Mouse (Mus musculus): ENCODE data around the gene Cyp2c23. TPM values are rescaled to one million over a fixed set of nuclear protein-coding genes. Genes with fewer than 3 reads are reported as not detected.

Gene Cyp2c23
- polyA plus RNA-seq, 1 experiment from 2014 or later, result not detected

DNA sequence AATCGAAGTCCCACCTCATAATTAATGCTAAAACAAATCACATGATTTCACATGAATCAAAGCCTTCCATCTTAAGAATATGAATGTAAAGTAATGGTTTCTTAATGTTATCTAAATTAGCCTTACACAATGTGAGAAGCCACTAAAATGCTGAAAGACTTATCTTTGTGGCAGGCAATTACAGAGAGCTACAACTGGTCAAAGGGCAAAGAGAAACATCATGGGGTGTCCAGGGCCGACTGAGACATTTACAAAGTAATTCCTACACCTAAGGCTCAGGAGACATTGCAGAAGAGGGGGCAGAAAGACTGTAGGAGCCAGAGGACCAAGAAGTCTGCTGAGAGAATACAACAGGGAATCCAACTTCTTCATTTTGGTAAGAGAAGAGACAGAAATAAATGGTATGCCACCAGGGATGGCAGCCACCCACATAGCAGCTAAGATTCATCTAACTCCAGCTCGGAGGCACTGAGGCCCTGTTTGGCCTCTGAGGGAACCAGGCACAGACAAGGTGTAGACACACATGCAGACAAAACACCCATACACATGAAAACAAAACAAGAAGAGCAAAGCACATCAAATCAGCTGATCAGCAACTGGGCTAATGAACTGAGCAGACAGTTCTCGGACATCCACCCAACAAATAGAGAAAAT lies 26.3 kb upstream of the Cyp2c23 start:
- H3K27ac ChIP-seq (replicated peaks), result no peak overlapping the region
- H3K4me1 ChIP-seq, result no peaks in the 10 kb centered on the region
- H3K9me3 ChIP-seq, result no peaks in the 10 kb centered on the region
- peaks cover 35% of the 10 kb centered on the region for H3K36me3 ChIP-seq
- H3K4me2 ChIP-seq (replicated peaks), result no peak overlapping the region
- no peak overlapping the region for H3K4me3 ChIP-seq
- H3K9ac ChIP-seq (replicated peaks), result no peak overlapping the region
- 77% methylated on average over 4 of the region's 4 CpGs for WGBS
- H3K27me3 ChIP-seq, result no peaks in the 10 kb centered on the region
- ATAC-seq (replicated peaks), result no peak

DNA sequence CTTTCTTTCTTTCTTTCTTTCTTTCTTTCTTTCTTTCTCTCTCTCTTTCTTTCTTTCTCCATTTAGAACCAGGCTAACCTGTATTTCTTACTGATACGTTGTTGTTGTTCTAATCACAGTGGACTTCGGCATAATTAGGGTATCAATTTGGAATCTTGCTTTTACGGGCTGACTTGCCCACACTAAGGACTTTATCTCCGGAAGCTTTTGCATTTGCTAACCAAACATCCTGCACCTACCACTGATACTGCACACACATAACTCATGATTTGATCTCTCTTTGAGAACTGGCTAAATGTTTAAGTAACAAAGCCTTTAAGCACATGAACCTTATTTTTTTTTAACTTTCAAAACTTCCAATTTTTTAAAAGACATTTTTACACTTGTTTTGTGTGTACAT lies 21.4 kb upstream of the Cyp2c23 start:
- WGBS, result 87% methylated on average over 4 of the region's 4 CpGs
- no peaks in the 10 kb centered on the region for H3K9me3 ChIP-seq

DNA sequence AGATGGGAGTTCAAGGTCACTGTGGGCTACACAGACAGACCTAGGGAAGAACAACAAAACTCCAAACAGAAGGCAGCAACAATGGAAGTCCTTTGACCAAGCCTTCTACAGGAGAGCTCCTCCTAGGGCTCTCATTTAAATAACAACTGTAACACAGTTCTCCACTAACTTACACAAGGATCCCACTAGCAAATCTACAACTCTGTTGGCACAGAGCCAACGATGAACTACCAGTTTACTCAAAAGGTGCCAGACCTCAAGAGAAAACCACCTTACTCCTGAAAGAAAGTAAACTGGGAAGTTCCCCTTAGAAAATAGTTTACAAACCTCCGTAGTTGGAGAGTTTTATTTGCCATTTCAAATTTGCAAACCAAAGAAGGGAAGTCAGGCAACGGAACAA lies 20.3 kb upstream of the Cyp2c23 start:
- no peak for ATAC-seq (replicated peaks)
- H3K4me3 ChIP-seq, result no peak overlapping the region
- H3K27ac ChIP-seq (replicated peaks), result no peak overlapping the region
- no peaks in the 10 kb centered on the region for H3K27me3 ChIP-seq
- H3K36me3 ChIP-seq, result peaks cover 23% of the 10 kb centered on the region; the same call in 1 of the 2 replicates
- H3K4me1 ChIP-seq, result no peaks in the 10 kb centered on the region
- H3K4me2 ChIP-seq (replicated peaks), result no peak overlapping the region
- no peaks in the 10 kb centered on the region for H3K9me3 ChIP-seq
- H3K9ac ChIP-seq (replicated peaks), result no peak overlapping the region
- WGBS, result 61% methylated on average over 3 of the region's 3 CpGs

More for the DNA sequence above, 21.4 kb upstream of the Cyp2c23 start:
- H3K4me1 ChIP-seq, result no peaks in the 10 kb centered on the region
- no peak overlapping the region for H3K4me2 ChIP-seq (replicated peaks)
- no peak overlapping the region for H3K27ac ChIP-seq (replicated peaks)
- H3K4me3 ChIP-seq, result no peak overlapping the region
- ATAC-seq (replicated peaks), result no peak
- no peak overlapping the region for H3K9ac ChIP-seq (replicated peaks)
- H3K27me3 ChIP-seq, result no peaks in the 10 kb centered on the region
- peaks cover 25% of the 10 kb centered on the region for H3K36me3 ChIP-seq

DNA sequence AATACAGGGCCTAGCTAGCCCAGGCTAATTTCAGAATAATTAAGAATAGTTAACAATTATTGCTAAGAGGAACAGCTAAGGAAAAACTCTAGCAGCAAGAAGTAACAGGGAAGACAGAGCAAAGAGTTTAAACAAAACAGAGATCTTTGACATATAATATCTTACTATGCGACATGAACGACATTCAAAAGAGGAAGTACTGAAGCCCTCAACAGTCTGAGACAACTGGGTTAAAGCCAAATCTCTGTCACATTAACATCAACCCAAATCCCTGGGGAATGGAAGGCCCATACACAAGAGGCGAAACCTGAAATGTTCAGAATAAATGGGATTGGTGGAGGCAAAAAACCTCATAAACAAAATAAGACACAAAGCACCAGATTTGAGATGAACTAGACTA lies 16.8 kb upstream of the Cyp2c23 start:
- WGBS, result 80% methylated on average over 3 of the region's 3 CpGs

DNA sequence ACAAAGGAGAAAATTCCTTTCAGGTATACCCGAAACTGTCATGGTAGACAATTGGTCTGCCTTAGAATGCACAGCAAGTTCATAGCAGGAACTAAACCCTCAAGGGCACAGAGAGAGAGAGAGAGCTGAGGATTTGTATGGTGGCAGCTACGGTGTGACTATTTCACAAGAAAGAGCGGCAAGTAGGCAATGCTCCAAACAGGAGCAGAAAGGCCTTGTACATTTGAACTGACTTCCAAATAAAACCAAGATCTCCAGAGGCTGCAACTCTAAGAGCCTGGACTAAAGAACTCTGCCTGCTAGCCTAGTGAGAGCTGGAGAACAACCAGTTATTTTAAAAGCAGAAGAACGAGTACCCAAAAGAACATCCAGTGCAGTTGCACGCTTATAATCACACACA lies 13.1 kb upstream of the Cyp2c23 start:
- Histone ChIP-seq H3K36me3 (peaks cover 35% of the 10 kb centered on the region), H3K4me2 (replicated peaks) (no peak overlapping the region), H3K27me3 (no peaks in the 10 kb centered on the region), H3K9ac (replicated peaks) (no peak overlapping the region), H3K4me1 (no peaks in the 10 kb centered on the region), H3K27ac (replicated peaks) (no peak overlapping the region), H3K9me3 (no peaks in the 10 kb centered on the region), H3K4me3 (no peak overlapping the region)
- whole genome bisulfite sequencing, result 79% methylated on average over 5 of the region's 5 CpGs
- ATAC-seq (replicated peaks), result no peak

More for the DNA sequence above, 16.8 kb upstream of the Cyp2c23 start:
- no peak overlapping the region for H3K4me3 ChIP-seq
- H3K9ac ChIP-seq (replicated peaks), result no peak overlapping the region
- H3K9me3 ChIP-seq, result no peaks in the 10 kb centered on the region
- no peak overlapping the region for H3K4me2 ChIP-seq (replicated peaks)
- H3K36me3 ChIP-seq, result peaks cover 15% of the 10 kb centered on the region; the same call in 1 of the 2 replicates
- H3K4me1 ChIP-seq, result no peaks in the 10 kb centered on the region
- no peaks in the 10 kb centered on the region for H3K27me3 ChIP-seq
- no peak for ATAC-seq (replicated peaks)
- no peak overlapping the region for H3K27ac ChIP-seq (replicated peaks)

DNA sequence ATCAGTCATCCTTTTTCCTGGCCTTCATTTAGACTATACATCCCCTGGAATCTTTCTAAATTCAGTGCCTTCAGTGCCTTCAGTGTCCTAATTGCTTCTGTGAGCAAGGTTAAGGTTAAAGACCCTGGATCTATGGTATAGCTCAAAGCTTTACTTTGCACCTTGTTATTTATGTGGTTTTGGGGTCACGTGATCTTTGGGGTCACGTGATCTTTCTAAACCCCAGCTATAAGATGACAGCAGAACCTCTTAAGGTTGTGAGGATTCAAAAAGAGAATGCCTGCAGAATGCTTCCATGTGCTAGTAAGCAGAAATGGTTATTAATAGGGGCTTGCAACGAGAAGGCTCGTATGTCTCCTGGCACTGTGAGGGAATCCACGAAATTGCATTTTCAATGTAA lies 4.4 kb upstream of the Cyp2c23 start:
- Histone ChIP-seq H3K36me3 (peaks cover 27% of the 10 kb centered on the region), H3K9me3 (no peaks in the 10 kb centered on the region), H3K4me2 (replicated peaks) (no peak overlapping the region), H3K4me3 (no peak overlapping the region), H3K27me3 (no peaks in the 10 kb centered on the region), H3K27ac (replicated peaks) (no peak overlapping the region), H3K4me1 (no peaks in the 10 kb centered on the region), H3K9ac (replicated peaks) (no peak overlapping the region)
- ATAC-seq (replicated peaks), result no peak
- WGBS, result 93% methylated on average over 5 of the region's 5 CpGs

DNA sequence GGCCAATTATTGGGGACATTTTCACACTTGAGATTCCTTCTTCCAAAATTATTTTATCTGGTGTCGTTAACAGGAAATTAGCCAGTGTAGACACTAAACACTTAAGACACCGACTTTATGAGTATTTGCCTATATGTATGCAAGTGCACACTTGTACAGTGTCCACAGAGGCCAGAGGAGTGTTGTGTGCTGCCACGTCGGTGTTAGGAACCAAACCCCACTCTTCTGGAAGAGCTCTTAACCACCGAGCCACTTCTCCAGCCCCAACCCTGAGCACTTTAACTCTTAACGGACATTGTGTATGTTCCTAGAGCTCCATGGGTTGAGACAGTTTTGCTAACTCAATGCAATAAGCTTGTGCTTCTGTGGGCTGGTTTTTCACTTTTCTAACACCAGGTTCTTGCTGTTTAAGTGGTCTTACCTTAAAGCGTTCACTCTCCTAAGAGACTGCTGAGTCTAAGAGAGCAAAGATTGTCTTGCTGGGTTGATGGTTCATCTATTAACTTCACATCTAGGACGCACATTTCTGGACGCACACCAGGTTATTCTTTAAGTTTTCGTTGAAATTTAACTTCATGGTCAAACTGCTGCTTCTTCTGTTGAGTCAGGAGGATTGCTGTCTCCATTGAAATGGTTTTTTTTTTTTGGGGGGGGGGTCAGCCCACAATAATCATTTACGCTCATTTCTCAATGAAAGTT lies 3.2 kb upstream of the Cyp2c23 start:
- Histone ChIP-seq H3K9ac (replicated peaks) (no peak overlapping the region), H3K9me3 (no peaks in the 10 kb centered on the region), H3K4me3 (no peak overlapping the region), H3K4me1 (no peaks in the 10 kb centered on the region), H3K27ac (replicated peaks) (no peak overlapping the region), H3K4me2 (replicated peaks) (no peak overlapping the region), H3K27me3 (no peaks in the 10 kb centered on the region), H3K36me3 (peaks cover 18% of the 10 kb centered on the region)
- ATAC-seq (replicated peaks), result no peak
- WGBS, result 93% methylated on average over 11 of the region's 11 CpGs

DNA sequence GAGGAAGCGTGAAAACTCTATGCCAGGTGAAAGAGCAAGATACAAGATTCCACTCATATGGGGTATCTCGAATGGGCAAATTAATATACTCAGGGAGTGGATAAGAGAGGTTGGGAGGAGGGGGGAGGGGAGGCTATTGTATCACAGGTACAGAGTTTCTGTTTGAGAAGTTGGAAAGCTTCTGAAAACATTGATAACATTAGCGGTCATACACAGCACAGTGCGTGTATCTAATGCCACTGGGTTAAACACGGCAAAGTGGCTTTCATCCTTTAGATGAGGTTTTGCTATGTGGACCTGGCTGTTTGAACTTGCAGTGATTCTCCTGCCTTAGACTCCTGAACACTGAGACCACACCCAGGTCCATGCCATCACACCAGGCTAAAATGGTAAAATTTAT lies 1.0 kb upstream of the Cyp2c23 start:
- H3K4me1 ChIP-seq, result no peaks in the 10 kb centered on the region
- no peak overlapping the region for H3K27ac ChIP-seq (replicated peaks)
- 93% methylated on average over 5 of the region's 5 CpGs for WGBS
- no peaks in the 10 kb centered on the region for H3K36me3 ChIP-seq
- no peaks in the 10 kb centered on the region for H3K9me3 ChIP-seq
- H3K9ac ChIP-seq (replicated peaks), result no peak overlapping the region
- ATAC-seq (replicated peaks), result no peak
- H3K4me3 ChIP-seq, result no peak overlapping the region
- H3K27me3 ChIP-seq, result no peaks in the 10 kb centered on the region
- no peak overlapping the region for H3K4me2 ChIP-seq (replicated peaks)

DNA sequence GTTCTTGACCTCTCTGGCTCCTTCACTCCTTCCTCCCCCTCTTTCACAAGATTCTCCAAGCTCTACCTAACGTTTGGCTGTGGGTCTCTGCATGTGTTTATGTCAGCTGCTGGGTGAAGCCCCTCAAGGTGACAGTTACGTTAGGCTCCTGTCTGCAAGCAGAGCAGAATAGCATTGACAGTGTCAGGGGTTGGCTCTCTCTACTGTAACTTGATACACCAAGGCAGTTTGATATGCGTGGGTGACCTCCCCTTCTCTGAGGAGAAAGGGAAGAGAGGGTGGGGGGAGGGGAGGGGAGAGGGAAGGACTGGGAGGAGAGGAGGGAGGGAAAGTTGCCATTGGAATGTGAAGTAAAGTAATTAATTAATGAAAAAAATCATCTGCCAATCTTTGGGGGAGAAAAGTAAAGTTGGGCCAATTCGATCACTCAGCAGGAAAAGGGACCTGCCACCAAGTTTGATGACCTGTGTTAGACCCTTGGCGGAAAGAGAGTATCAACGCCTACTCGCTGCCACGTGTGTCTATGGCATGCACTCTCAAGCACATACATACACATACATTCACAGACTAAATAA lies 2.0 kb downstream of the Cyp2c23 start:
- Histone ChIP-seq H3K27ac (replicated peaks) (no peak overlapping the region), H3K9me3 (no peaks in the 10 kb centered on the region), H3K4me2 (replicated peaks) (no peak overlapping the region), H3K27me3 (no peaks in the 10 kb centered on the region), H3K9ac (replicated peaks) (no peak overlapping the region), H3K4me1 (no peaks in the 10 kb centered on the region), H3K4me3 (no peak overlapping the region), H3K36me3 (no peaks in the 10 kb centered on the region)
- no peak for ATAC-seq (replicated peaks)
- WGBS, result 72% methylated on average over 8 of the region's 8 CpGs

DNA sequence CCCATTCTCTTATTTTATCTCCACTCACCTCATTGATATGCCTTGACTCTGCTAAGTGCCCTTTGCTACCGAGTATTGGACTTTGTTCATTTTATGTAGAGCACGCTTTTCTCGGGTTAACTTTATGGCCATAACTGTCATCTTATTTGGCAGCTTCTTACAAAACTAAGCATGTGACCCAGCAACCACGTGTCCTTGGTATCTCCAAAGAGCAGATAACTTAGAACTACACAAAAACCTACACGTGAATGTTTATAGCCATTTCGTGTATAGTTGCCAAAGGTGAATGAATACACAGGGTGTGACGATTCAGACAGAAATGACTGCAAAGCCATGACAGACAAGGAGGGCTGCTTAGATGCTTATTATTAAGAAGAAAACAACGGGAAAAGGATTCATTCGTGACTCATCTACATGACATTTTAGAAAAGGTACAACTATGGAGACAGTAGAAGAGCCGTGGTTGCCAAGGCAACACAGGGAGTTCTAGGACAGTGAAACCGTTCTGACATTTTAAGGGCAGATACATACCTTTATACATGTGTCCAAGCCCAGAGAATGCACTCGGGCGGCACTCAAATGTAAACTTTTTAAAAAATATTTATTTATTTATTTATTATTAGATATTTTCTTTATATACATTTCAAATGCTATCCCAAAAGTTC lies 4.0 kb downstream of the Cyp2c23 start:
- 90% methylated on average over 13 of the region's 13 CpGs for WGBS
- Histone ChIP-seq H3K4me3 (no peak overlapping the region), H3K4me2 (replicated peaks) (no peak overlapping the region), H3K4me1 (no peaks in the 10 kb centered on the region), H3K36me3 (no peaks in the 10 kb centered on the region), H3K27ac (replicated peaks) (no peak overlapping the region), H3K9ac (replicated peaks) (no peak overlapping the region), H3K9me3 (no peaks in the 10 kb centered on the region), H3K27me3 (no peaks in the 10 kb centered on the region)
- ATAC-seq (replicated peaks), result no peak

DNA sequence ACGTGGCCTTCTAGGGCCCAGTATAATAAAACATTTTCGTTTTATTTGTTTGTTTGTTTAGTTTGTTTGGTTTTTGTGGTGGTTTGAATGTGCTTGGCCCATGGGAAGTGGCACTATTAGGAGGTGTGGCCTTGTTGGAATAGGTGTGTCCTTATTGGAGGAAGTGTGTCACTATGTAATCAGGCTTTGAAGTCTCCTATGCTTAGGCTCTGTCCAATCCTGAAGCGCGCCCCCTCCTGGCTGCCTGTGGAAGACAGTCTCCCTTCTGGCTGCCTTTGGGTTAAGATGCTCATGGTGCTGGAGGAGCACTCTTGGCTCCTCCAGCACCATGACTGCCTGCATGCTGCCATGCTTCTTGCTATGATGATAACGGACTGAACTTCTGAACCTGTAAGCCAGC lies 5.9 kb downstream of the Cyp2c23 start:
- Histone ChIP-seq H3K27ac (replicated peaks) (no peak overlapping the region), H3K36me3 (no peaks in the 10 kb centered on the region), H3K4me1 (no peaks in the 10 kb centered on the region), H3K4me3 (no peak overlapping the region), H3K9me3 (no peaks in the 10 kb centered on the region), H3K4me2 (replicated peaks) (no peak overlapping the region), H3K27me3 (no peaks in the 10 kb centered on the region), H3K9ac (replicated peaks) (no peak overlapping the region)
- 69% methylated on average over 5 of the region's 5 CpGs for WGBS
- no peak for ATAC-seq (replicated peaks)

DNA sequence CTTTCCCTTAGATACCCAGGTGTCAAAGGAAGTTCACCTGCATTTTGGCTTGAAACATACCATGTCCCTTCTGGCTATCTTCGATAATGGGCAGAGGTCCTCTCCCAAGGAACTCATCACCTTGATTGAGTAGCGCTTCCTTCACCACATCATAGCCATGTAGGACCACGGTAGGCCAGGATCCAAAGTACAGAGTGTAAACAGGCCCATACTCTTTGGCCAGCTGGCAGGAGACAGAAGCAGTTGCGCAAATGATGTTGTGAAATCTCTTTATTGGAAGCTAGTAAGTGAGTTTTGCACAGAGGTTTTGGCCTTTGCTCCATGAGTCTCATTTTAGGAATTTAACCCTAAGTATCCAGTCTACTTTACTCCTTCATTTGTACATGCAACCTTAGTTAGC lies 7.5 kb downstream of the Cyp2c23 start:
- no peaks in the 10 kb centered on the region for H3K9me3 ChIP-seq
- H3K27me3 ChIP-seq, result no peaks in the 10 kb centered on the region
- H3K27ac ChIP-seq (replicated peaks), result no peak overlapping the region
- H3K36me3 ChIP-seq, result no peaks in the 10 kb centered on the region
- H3K4me2 ChIP-seq (replicated peaks), result no peak overlapping the region
- H3K4me3 ChIP-seq, result no peak overlapping the region
- no peaks in the 10 kb centered on the region for H3K4me1 ChIP-seq
- 95% methylated on average over 4 of the region's 4 CpGs for WGBS
- no peak for ATAC-seq (replicated peaks)
- H3K9ac ChIP-seq (replicated peaks), result no peak overlapping the region
